Mouse (Mus musculus) lung, embryonic 15.5 days (tissue): ENCODE data around the gene Ofcc1. TPM values are rescaled to one million over a fixed set of nuclear protein-coding genes. Genes with fewer than 3 reads are reported as not detected.
A peak's percentile ranks its signal among the peaks of the same experiment; 100 is the strongest.

ENCODE experiments used
- ATAC-seq: fragments of 200-750 bp; cut with Nextera tagmentation; 2 replicates; pipeline ENCODE4 v1.8.0; 2017; ENCODE audit warnings: moderate number of reproducible peaks, borderline replicate concordance; ENCODE audit not compliant: low FRiP score, low TSS enrichment; ENCODE audit errors: extremely low read depth
- H3K27ac ChIP-seq: fragments of 300-500 bp; sonication (generic); 2 replicates; pipeline ENCODE4 v1.5.1; 2015; ENCODE audit warnings: moderate library complexity, mild to moderate bottlenecking, inconsistent platforms
- H3K27me3 ChIP-seq: fragments of 300-500 bp; sonication (generic); 2 replicates; pipeline ENCODE4 v1.6.1; 2015; ENCODE audit warnings: inconsistent platforms
- H3K36me3 ChIP-seq: fragments of 300-500 bp; sonication (generic); 2 replicates; pipeline ENCODE4 v1.6.1; 2015; ENCODE audit warnings: inconsistent platforms
- H3K4me1 ChIP-seq: fragments of 300-500 bp; sonication (generic); 2 replicates; pipeline ENCODE4 v1.6.1; 2015; ENCODE audit warnings: inconsistent platforms
- H3K4me2 ChIP-seq: fragments of 300-500 bp; sonication (generic); 2 replicates; pipeline ENCODE4 v1.6.1; 2015; ENCODE audit warnings: inconsistent platforms, mild to moderate bottlenecking, moderate library complexity
- H3K4me3 ChIP-seq: fragments of 300-500 bp; sonication (generic); 2 replicates; pipeline ENCODE4 v1.5.1; 2015; ENCODE audit warnings: mild to moderate bottlenecking, inconsistent platforms
- H3K9ac ChIP-seq: fragments of 300-500 bp; sonication (generic); 2 replicates; pipeline ENCODE4 v1.6.1; 2015; ENCODE audit warnings: inconsistent platforms
- H3K9me3 ChIP-seq: fragments of 300-500 bp; sonication (generic); 2 replicates; pipeline ENCODE4 v1.6.1; 2016; ENCODE audit warnings: inconsistent platforms
- WGBS: fragments of 180-500 bp; shearing (Covaris S2); methylation state at CpG from one replicate; pipeline ENCODE4 v1.1.7; 2015; 5-methylcytosine and 5-hydroxymethylcytosine counted together
- polyA plus RNA-seq: library from polyadenylated mRNA; unstranded; fragments of >200 nt; fragmentation: Nextera tagmentation; extraction: Ambion mirVana; gene quantifications from 2 replicates; pipeline ENCODE4 v1.2.1, GENCODE M21; 2015

Gene Ofcc1
- polyA plus RNA-seq, 1 experiment from 2014 or later, result not detected

GRCm38 (mm10) chr13:40315158-40315792 lies 46.0 kb downstream of the Ofcc1 start:
- Histone ChIP-seq H3K4me2 (no peak overlapping the region), H3K4me3 (no peak overlapping the region), H3K27ac (no peak overlapping the region), H3K36me3 (no peaks in the 10 kb centered on the region), H3K27me3 (no peaks in the 10 kb centered on the region), H3K9ac (no peak overlapping the region), H3K9me3 (no peaks in the 10 kb centered on the region), H3K4me1 (no peaks in the 10 kb centered on the region)
- 68% methylated on average over 4 of the region's 4 CpGs for WGBS
- no peak for ATAC-seq

GRCm38 (mm10) chr13:40292891-40293290 lies 68.4 kb downstream of the Ofcc1 start:
- H3K36me3 ChIP-seq, result no peaks in the 10 kb centered on the region
- no peaks in the 10 kb centered on the region for H3K4me1 ChIP-seq
- no peaks in the 10 kb centered on the region for H3K27me3 ChIP-seq
- no peak overlapping the region for H3K4me2 ChIP-seq
- H3K9me3 ChIP-seq, result no peaks in the 10 kb centered on the region
- H3K27ac ChIP-seq, result no peak overlapping the region
- no peak overlapping the region for H3K4me3 ChIP-seq
- no peak overlapping the region for H3K9ac ChIP-seq
- WGBS, result 76% methylated on average over 2 of the region's 2 CpGs
- ATAC-seq, result no peak

GRCm38 (mm10) chr13:40290846-40291245 lies 70.4 kb downstream of the Ofcc1 start:
- no peaks in the 10 kb centered on the region for H3K36me3 ChIP-seq
- ATAC-seq, result no peak
- H3K4me2 ChIP-seq, result no peak overlapping the region
- H3K9ac ChIP-seq, result no peak overlapping the region
- 85% methylated on average over 10 of the region's 10 CpGs for WGBS
- no peaks in the 10 kb centered on the region for H3K4me1 ChIP-seq
- H3K27me3 ChIP-seq, result no peaks in the 10 kb centered on the region
- H3K4me3 ChIP-seq, result no peak overlapping the region
- no peak overlapping the region for H3K27ac ChIP-seq
- no peaks in the 10 kb centered on the region for H3K9me3 ChIP-seq

- Histone ChIP-seq H3K4me1 (no peaks in the 10 kb centered on the region), H3K36me3 (no peaks in the 10 kb centered on the region), H3K27me3 (no peaks in the 10 kb centered on the region), H3K4me3 (no peak overlapping the region), H3K9ac (no peak overlapping the region), H3K27ac (no peak overlapping the region), H3K9me3 (no peaks in the 10 kb centered on the region), H3K4me2 (no peak overlapping the region)
- 66% methylated on average over 4 of the region's 4 CpGs for WGBS
- no peak for ATAC-seq
Observed at GRCm38 (mm10) chr13:40288650-40289049, 72.6 kb downstream of the Ofcc1 start.

- 46% methylated on average over 21 of the region's 21 CpGs for WGBS
- no peak overlapping the region for H3K4me3 ChIP-seq
- H3K9me3 ChIP-seq, result no peaks in the 10 kb centered on the region
- 0 out of 2 replicates have a peak overlapping the region, but pooled peaks have one; percentile 6 for H3K4me2 ChIP-seq
- H3K9ac ChIP-seq, result no peak overlapping the region
- ATAC-seq, result no peak
- no peaks in the 10 kb centered on the region for H3K4me1 ChIP-seq
- H3K27ac ChIP-seq, result no peak overlapping the region
- no peaks in the 10 kb centered on the region for H3K27me3 ChIP-seq
- no peaks in the 10 kb centered on the region for H3K36me3 ChIP-seq
Observed at GRCm38 (mm10) chr13:40287266-40288002, 73.8 kb downstream of the Ofcc1 start.

- H3K9ac ChIP-seq, result no peak overlapping the region
- no peaks in the 10 kb centered on the region for H3K27me3 ChIP-seq
- ATAC-seq, result no peak
- H3K27ac ChIP-seq, result no peak overlapping the region
- no peaks in the 10 kb centered on the region for H3K9me3 ChIP-seq
- no peak overlapping the region for H3K4me3 ChIP-seq
- H3K4me2 ChIP-seq, result no peak overlapping the region
- WGBS, result 48% methylated on average over 15 of the region's 15 CpGs
- H3K4me1 ChIP-seq, result no peaks in the 10 kb centered on the region
- no peaks in the 10 kb centered on the region for H3K36me3 ChIP-seq
Observed at GRCm38 (mm10) chr13:40285234-40285791, 75.9 kb downstream of the Ofcc1 start.

GRCm38 (mm10) chr13:40280616-40281015 lies 80.6 kb downstream of the Ofcc1 start:
- WGBS, result 77% methylated on average over 5 of the region's 5 CpGs
- no peaks in the 10 kb centered on the region for H3K27me3 ChIP-seq
- H3K4me2 ChIP-seq, result no peak overlapping the region
- no peak overlapping the region for H3K27ac ChIP-seq
- H3K4me3 ChIP-seq, result no peak overlapping the region
- no peaks in the 10 kb centered on the region for H3K9me3 ChIP-seq
- ATAC-seq, result no peak
- H3K36me3 ChIP-seq, result no peaks in the 10 kb centered on the region
- no peaks in the 10 kb centered on the region for H3K4me1 ChIP-seq
- no peak overlapping the region for H3K9ac ChIP-seq

GRCm38 (mm10) chr13:40267546-40267945 lies 93.7 kb downstream of the Ofcc1 start:
- no peaks in the 10 kb centered on the region for H3K9me3 ChIP-seq
- no peak for ATAC-seq
- H3K36me3 ChIP-seq, result no peaks in the 10 kb centered on the region
- no peaks in the 10 kb centered on the region for H3K27me3 ChIP-seq
- H3K4me3 ChIP-seq, result no peak overlapping the region
- no peak overlapping the region for H3K4me2 ChIP-seq
- no peak overlapping the region for H3K27ac ChIP-seq
- H3K9ac ChIP-seq, result no peak overlapping the region
- H3K4me1 ChIP-seq, result no peaks in the 10 kb centered on the region
- WGBS, result 88% methylated on average over 9 of the region's 9 CpGs

- Histone ChIP-seq H3K4me2 (no peak overlapping the region), H3K9ac (no peak overlapping the region), H3K27me3 (no peaks in the 10 kb centered on the region), H3K4me3 (no peak overlapping the region), H3K36me3 (no peaks in the 10 kb centered on the region), H3K27ac (no peak overlapping the region), H3K4me1 (no peaks in the 10 kb centered on the region), H3K9me3 (no peaks in the 10 kb centered on the region)
- ATAC-seq, result no peak
- 64% methylated on average over 16 of the region's 16 CpGs for WGBS
Observed at GRCm38 (mm10) chr13:40263087-40263807, 98.0 kb downstream of the Ofcc1 start.

- Histone ChIP-seq H3K27ac (no peak overlapping the region), H3K9ac (no peak overlapping the region), H3K9me3 (no peaks in the 10 kb centered on the region), H3K36me3 (no peaks in the 10 kb centered on the region), H3K4me2 (no peak overlapping the region), H3K27me3 (no peaks in the 10 kb centered on the region), H3K4me3 (no peak overlapping the region), H3K4me1 (no peaks in the 10 kb centered on the region)
- ATAC-seq, result no peak
- 81% methylated on average over 5 of the region's 5 CpGs for WGBS
Observed at GRCm38 (mm10) chr13:40258757-40259156, 102.5 kb downstream of the Ofcc1 start.

- peak overlapping the region; percentile 41 for H3K4me2 ChIP-seq
- ATAC-seq, result peak; percentile 65; the same call in 1 of the 2 replicates
Observed at GRCm38 (mm10) chr13:40243821-40244220, 117.4 kb downstream of the Ofcc1 start.

GRCm38 (mm10) chr13:40236356-40236755 lies 124.9 kb downstream of the Ofcc1 start:
- H3K9me3 ChIP-seq, result no peaks in the 10 kb centered on the region
- no peaks in the 10 kb centered on the region for H3K27me3 ChIP-seq
- ATAC-seq, result no peak
- no peak overlapping the region for H3K4me2 ChIP-seq
- 63% methylated on average over 3 of the region's 3 CpGs for WGBS
- H3K4me3 ChIP-seq, result no peak overlapping the region
- no peaks in the 10 kb centered on the region for H3K4me1 ChIP-seq
- no peak overlapping the region for H3K9ac ChIP-seq
- no peaks in the 10 kb centered on the region for H3K36me3 ChIP-seq
- no peak overlapping the region for H3K27ac ChIP-seq

More at GRCm38 (mm10) chr13:40243821-40244220, 117.4 kb downstream of the Ofcc1 start:
- Histone ChIP-seq H3K36me3 (no peaks in the 10 kb centered on the region), H3K4me1 (no peaks in the 10 kb centered on the region), H3K4me3 (no peak overlapping the region), H3K9me3 (no peaks in the 10 kb centered on the region), H3K27me3 (no peaks in the 10 kb centered on the region), H3K9ac (no peak overlapping the region), H3K27ac (no peak overlapping the region)
- 37% methylated on average over 6 of the region's 6 CpGs for WGBS
